9 mouse cellular contexts compared by ENCODE assay signal in the genomic region with DNA sequence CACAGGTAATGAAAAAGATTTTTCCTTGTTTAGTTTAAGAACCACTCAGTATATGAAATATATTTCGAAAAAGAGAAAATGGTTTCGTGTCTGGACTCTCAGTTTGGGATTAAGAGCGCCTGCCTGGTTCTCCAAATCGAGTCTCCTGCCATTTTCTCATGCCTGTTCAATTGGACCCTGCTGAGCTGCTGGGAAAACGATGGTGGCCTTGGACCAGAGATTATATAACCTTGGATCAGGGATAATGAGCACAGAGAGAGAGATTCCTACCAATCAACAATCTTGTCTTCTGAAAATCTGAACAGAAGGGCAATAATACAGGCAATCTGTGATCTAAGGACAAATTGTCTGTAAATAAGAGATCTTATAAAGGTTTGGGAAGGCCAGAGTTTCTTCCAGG.
"Had no signal": no experiment of that assay in that cellular context is flagged by ENCODE, and none has a peak within 500 bp of the region (broad histone marks: within the 10 kb centered on the region; RNA-seq: fewer than 3 reads in every experiment).

No protein-coding gene starts in this region.

- DNase-seq: kidney, adult 9 months; kidney, postnatal 14 days; left cerebral cortex, postnatal 4 days; liver, postnatal 0 days; lung, embryonic 14.5 days; right cerebral cortex, postnatal 25 days; spleen, adult 18-20 months; thymus, adult 18-20 months; thymus, postnatal 36 days had no signal
